Mouse (Mus musculus) inflammation-experienced regulatory T-cells, adult 6 months (primary cell): ENCODE results near the gene Sgcg. TPM values are rescaled to one million over a fixed set of nuclear protein-coding genes. Genes with fewer than 3 reads are reported as not detected.

Experiments
- ATAC-seq: one replicate; pipeline ENCODE4 v1.8.0; 2017
- polyA plus RNA-seq, 3 experiments: library from polyadenylated mRNA; unstranded; fragments of 100-300 nt; shearing (Covaris generic); gene quantifications; one replicate each; pipeline ENCODE4 v1.2.1; 2017

The Sgcg gene
- polyA plus RNA-seq, 3 experiments from 2014 or later = not detected

GRCm38 (mm10) chr14:61232016-61232568, 26.2 kb downstream of the Sgcg start:
- ATAC-seq = no peak

- no peak for ATAC-seq
Observed at GRCm38 (mm10) chr14:61230179-61230578, 28.1 kb downstream of the Sgcg start.

- no peak for ATAC-seq
Observed at GRCm38 (mm10) chr14:61229763-61230162, 28.5 kb downstream of the Sgcg start.

- no peak for ATAC-seq
Observed at GRCm38 (mm10) chr14:61226151-61226550, 32.1 kb downstream of the Sgcg start.

GRCm38 (mm10) chr14:61224387-61225077, 33.8 kb downstream of the Sgcg start:
- ATAC-seq = no peak

GRCm38 (mm10) chr14:61223740-61224139, 34.5 kb downstream of the Sgcg start:
- ATAC-seq = no peak

GRCm38 (mm10) chr14:61222506-61222905, 35.8 kb downstream of the Sgcg start:
- no peak for ATAC-seq

GRCm38 (mm10) chr14:61221166-61221565, 37.1 kb downstream of the Sgcg start:
- no peak for ATAC-seq

- ATAC-seq = no peak
Observed at GRCm38 (mm10) chr14:61211754-61212153, 46.5 kb downstream of the Sgcg start.

GRCm38 (mm10) chr14:61210111-61210510, 48.2 kb downstream of the Sgcg start:
- no peak for ATAC-seq

GRCm38 (mm10) chr14:61194416-61194815, 63.9 kb downstream of the Sgcg start:
- ATAC-seq = no peak

- no peak for ATAC-seq
Observed at GRCm38 (mm10) chr14:61192326-61192725, 66.0 kb downstream of the Sgcg start.

GRCm38 (mm10) chr14:61191904-61192303, 66.4 kb downstream of the Sgcg start:
- ATAC-seq = no peak

- peak; percentile 60 for ATAC-seq
Observed at GRCm38 (mm10) chr14:61173229-61173628, 85.1 kb downstream of the Sgcg start.

- peak; percentile 92 for ATAC-seq
Observed at GRCm38 (mm10) chr14:61172548-61173158, 85.6 kb downstream of the Sgcg start.

- ATAC-seq = no peak
Observed at GRCm38 (mm10) chr14:61171261-61171970, 86.9 kb downstream of the Sgcg start.

Other genes starting within 250 kb of the Sgcg start
- gene Tnfrsf19, start 212.0 kb downstream of the Sgcg start, polyA plus RNA-seq = not detected
- 1 to 10 TPM; 5.2 to 6.6 (median 5.8) TPM for gene Sacs, start 120.0 kb downstream of the Sgcg start, polyA plus RNA-seq
- under 1 TPM; 0.30 to 0.64 (median 0.53) TPM for gene Arl11, start 51.3 kb upstream of the Sgcg start, polyA plus RNA-seq
- 10 to 100 TPM in 2 of 3 experiments, 1 to 10 TPM in 1; 8.3 to 13.0 (median 10.1) TPM for gene Ebpl, start 101.9 kb upstream of the Sgcg start, polyA plus RNA-seq
- gene Kpna3, start 181.4 kb upstream of the Sgcg start, polyA plus RNA-seq = 10 to 100 TPM; 34.2 to 58.5 (median 40.3) TPM